Mouse (Mus musculus) large intestine, adult 2 months (tissue): ENCODE data around the gene Aurkb. TPM values are rescaled to one million over a fixed set of nuclear protein-coding genes. Genes with fewer than 3 reads are reported as not detected.
"Not testable (repeated sequence)": the region's sequence is repeated elsewhere in the genome, so short reads cannot be mapped to it uniquely, and the experiment has no call there.

Experiments
- DNase-seq: peaks from one replicate; pipeline ENCODE4 v3.0.0-alpha.2; 2012; ENCODE audit warnings: low read depth, low spot score
- WGBS: fragments of 180-500 bp; shearing (Covaris S2); methylation state at CpG from one replicate; pipeline ENCODE4 v1.1.7; 2018; 5-methylcytosine and 5-hydroxymethylcytosine counted together
- polyA plus RNA-seq: library from polyadenylated mRNA; depleted of rRNA; stranded (reverse); fragments of >200 nt; gene quantifications from 2 replicates; pipeline ENCODE4 v1.2.3, GENCODE M21; 2012

The Aurkb gene
- polyA plus RNA-seq, 1 experiment, result 47.0 TPM

GRCm38 (mm10) chr11:69076572-69076971 is 31.1 kb downstream of the Aurkb start:
- 81% methylated on average over 5 of the region's 5 CpGs for WGBS
- no peak for DNase-seq

DNA sequence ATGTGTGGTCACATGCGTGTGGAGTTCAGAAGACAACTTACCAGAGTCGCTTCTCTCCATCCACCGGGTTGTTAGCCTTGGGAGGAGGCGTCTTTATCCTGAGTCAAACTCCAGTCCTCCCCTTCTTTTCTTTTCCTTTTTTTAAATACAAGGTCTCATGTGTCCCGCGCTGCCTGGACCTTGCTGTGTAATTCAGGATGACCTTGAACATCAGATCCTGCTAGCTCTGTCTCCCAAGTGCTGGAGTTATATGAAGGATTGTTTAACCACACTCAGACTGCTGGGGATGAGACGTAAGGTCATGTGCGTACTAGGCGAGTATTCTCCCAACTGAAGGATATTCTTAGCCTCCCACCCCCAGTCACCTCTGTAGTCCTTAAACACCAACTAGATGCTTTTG is 31.9 kb downstream of the Aurkb start:
- DNase-seq, result no peak
- WGBS, result 75% methylated on average over 9 of the region's 9 CpGs

DNA sequence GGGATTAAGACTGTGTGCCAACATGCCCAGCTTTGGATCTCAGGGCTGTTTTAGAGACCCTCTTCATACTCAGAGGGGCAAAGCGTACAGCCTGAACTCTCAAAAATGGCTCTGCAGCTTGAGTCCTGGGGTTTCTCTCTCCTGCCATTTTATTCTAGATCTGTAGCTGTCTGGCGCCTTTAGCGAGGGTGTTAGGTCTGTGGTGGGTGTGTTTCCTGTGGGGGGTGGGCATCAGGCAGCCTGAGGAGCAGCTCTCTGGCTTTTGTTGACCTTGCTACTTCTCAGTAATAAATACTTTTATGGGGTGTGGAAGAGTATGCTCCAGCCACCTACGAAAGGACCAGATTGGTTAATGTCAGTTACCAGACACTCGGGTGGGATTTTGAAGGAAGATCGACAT is 32.6 kb downstream of the Aurkb start:
- DNase-seq, result no peak
- 63% methylated on average over 6 of the region's 6 CpGs for WGBS

DNA sequence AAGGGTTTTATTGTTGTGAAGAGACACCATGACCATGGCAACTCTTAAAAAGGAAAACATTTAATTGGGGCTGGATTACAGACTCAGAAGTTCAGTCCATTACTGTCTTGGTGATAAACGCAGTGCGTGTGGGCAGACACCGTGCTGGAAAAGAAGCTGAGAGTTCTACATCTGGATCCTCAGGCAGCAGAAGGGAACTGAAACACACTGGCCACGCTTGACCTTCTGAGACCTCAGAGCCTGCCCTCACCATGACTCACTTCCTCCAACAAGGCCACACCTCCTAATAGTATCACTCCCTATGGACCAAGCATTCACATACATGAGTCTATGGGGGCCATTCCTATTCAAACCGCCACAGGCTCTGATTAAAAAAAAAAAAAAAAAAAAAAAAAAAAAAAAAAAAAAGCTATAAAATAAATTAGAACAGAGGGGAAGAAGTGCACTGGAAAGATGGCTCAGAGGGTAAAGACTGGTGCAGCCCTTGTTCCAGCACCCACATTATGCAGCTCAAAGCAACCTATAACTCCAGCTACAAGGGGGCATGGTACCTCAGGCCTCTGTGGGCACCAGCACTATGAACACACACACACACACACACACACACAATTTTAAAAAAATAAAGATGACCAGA is 33.5 kb downstream of the Aurkb start:
- no peak for DNase-seq
- 54% methylated on average over 5 of the region's 5 CpGs for WGBS

GRCm38 (mm10) chr11:69080102-69080854 is 34.8 kb downstream of the Aurkb start:
- no peak for DNase-seq
- WGBS, result 47% methylated on average over 15 of the region's 15 CpGs

DNA sequence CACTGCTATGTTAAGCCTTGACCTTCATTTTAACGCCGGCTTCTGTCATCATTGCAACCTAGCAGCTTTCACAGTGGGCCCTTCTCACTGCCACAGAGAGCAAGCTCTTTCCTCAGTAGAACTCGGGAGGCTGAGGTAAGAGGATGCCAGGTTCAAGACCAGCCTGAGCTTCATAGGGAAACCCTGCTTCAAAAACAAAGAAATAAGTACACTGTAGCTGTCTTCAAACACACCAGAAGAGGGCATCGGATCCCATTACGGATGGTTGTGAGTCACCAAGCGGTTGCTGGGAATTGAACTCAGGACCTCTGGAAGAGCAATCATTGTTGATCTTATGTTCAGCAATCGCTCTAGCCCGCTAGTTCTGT is 35.4 kb downstream of the Aurkb start:
- WGBS, result 91% methylated on average over 8 of the region's 8 CpGs

DNA sequence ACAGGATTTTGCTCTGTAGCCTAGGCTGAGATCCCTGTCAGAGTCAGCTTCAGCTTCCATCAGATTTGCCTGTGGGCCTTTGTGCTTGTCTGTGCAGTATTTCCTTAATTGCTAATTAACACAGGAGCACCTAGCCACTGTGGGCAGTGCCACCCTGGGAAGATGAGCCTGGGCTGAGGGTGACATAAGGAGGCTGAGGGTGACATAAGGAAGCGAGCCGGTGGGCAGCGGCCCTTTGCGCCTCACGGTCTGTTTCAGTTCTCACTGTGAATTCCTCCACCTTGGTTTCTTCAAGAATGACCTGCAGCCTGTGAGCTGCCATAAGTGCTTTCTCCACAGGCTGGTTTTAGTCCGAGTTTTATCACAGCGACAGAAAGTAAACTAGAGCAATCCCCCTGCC is 36.2 kb downstream of the Aurkb start:
- WGBS, result 60% methylated on average over 7 of the region's 7 CpGs
- no peak for DNase-seq

More for the DNA sequence above, 35.4 kb downstream of the Aurkb start:
- DNase-seq, result no peak

DNA sequence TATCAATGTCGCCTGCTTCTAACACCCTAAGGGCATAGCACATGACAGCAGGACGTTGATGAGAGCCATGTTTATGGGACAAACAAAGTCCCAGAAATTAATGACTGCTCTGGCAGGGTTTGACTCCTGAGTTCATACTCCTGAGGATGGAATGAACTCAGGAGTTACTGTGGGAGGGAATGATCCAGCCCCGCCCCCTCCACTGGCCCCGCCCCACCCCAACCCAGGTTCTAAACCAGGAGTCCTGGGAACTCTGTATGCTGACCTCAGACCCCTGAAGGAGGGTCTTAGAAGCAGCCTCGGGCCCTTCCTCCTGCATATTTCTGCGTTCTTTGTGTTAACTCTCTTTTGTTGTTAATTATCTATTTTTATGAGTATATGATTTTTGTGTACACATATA is 40.2 kb downstream of the Aurkb start:
- 51% methylated on average over 6 of the region's 6 CpGs for WGBS
- no peak for DNase-seq

DNA sequence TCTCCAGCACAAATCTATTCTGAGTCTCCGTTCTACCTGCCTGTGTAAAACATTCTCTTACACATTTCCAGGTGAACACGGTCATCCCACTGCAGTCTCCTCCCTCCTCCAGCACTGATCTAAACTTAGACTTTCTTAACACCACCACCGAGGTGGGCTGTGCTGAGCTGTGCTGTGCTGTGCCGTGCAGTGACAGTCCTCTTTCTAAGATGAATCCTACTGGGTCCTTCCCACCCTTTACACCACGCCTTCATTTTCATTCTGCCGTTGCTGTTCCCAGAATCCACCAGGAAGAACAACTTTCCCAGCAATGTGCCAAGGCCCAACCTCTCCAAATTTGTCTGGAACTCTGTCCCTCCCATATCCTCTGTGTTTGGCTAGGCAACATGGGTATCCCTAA is 40.9 kb downstream of the Aurkb start:
- no peak for DNase-seq
- 37% methylated on average over 6 of the region's 6 CpGs for WGBS

DNA sequence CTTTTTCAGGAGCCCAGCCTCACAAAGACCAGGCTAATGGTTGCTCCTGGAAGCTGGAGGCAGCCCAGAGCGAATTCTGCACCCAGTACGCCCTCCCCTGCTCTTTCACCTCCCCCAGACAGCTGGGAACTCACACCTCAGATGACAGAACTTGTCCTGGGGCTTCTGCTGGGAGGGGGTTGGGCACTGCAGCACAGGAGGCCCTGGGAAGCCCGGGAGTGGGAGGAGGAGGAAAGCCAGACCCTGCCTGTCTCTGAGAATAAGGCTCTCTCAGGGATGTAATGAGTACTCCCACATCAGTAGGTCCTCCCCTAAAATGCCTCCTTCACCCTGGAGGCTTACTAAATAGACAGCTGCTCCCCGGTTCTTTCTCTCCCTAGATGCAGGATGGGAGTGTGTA is 41.6 kb downstream of the Aurkb start:
- WGBS, result 67% methylated on average over 4 of the region's 4 CpGs
- DNase-seq, result no peak

- no peak for DNase-seq
- 81% methylated on average over 2 of the region's 2 CpGs for WGBS
Measured at GRCm38 (mm10) chr11:69087597-69087996, 42.1 kb downstream of the Aurkb start.

GRCm38 (mm10) chr11:69088103-69088855 is 42.8 kb downstream of the Aurkb start, which contains the start of gene Vamp2:
TSS of gene Vamp2 (plus strand) at chr11:69088490.
- no peak for DNase-seq
- under 1% methylated on average over 55 of the region's 67 CpGs for WGBS

DNA sequence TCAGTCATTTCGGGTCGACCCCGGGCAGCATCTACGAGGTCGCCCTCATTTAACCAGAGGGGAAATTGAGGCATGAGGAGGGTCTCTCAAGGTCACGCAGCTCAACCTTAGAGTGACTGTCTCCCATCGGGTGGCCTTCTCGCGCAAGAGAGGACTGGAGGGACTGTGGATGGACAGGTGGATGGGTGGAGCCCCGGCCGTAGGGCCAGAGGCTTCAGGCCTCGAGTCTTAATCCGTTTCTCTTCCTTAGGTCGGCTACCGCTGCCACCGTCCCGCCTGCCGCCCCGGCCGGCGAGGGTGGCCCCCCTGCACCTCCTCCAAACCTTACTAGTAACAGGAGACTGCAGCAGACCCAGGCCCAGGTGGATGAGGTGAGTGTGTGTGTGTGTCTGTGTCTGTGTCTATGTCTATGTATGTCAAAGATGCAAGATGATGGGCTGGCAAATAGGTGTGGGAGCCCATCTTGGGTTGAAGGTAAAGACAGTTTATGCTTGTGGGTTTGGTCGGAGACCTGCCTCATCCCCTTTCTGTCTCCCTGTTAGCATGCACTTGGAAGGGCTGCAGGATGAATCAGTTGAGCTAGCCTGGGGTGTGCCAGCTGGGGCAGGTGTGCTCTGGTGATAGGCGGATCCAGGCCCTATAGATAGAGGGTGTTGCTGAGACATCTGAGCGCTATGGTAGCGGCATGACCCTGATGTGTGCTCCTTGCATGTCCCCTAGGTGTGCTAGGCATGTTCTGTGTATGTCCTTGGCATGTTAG is 43.6 kb downstream of the Aurkb start:
- DNase-seq, result no peak
- WGBS, result 5% methylated on average over 25 of the region's 25 CpGs

GRCm38 (mm10) chr11:69089616-69090290 is 44.3 kb downstream of the Aurkb start:
- no peak for DNase-seq
- WGBS, result 68% methylated on average over 12 of the region's 12 CpGs

DNA sequence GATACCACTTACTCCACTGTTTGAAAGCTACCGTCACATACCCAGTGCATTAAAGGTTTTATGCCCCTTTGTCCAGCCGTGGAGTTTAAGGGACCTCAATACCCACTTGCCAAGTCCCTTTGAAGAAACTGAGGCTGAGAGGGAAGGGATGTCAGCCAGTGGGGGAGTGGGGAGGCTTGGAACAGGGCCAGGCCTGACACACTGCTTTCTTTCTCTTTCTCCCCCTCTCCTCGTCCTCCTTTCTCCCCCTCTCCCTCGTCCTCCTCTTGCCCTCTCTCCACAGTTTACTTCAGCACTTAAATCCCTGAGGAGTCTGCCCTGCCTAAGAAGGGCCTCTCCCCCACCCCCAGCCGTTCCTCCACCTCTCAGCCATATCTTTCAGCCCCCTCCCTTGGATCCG is 44.9 kb downstream of the Aurkb start:
- 51% methylated on average over 6 of the region's 6 CpGs for WGBS
- no peak for DNase-seq

DNA sequence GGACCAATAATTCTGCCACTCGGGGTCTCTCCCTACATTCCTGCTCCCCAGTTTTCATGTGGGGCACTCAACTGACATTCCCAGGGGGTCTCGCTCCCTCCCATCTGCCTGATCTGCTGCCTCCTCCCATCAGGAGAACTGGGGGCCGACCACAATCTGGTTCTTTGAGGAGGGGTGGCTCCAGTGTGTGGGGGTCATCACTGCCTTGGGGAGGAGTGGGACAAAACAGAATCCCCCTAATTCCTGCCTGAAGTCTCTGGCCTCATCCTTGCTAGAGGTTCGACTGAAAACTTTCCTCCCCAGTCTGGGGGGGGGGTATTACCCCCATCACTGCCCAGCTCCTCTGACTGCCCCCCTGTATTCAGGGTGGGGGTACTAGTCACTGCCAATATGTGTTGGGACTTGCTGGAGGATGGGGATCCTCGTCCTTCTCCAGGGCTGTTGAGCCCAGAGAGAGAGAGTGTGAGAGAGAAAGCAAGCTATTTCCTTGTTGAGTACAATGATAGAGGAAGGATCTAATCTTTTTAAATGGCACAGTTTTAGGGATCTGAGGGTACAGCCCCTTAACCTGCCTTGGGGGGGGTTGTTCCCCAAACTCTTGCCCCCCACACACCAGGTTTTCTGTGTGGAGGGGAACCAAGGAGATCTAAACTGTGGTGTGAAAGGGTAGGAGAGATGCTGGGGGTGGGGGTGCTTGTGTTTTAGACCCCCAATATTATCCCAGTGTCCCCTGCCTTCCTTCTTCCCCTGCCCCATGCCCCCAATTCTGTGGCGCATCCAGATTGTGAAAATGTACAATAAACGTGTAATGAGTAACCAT is 46.3 kb downstream of the Aurkb start:
- 63% methylated on average over 7 of the region's 7 CpGs for WGBS
- DNase-seq, result no peak

DNA sequence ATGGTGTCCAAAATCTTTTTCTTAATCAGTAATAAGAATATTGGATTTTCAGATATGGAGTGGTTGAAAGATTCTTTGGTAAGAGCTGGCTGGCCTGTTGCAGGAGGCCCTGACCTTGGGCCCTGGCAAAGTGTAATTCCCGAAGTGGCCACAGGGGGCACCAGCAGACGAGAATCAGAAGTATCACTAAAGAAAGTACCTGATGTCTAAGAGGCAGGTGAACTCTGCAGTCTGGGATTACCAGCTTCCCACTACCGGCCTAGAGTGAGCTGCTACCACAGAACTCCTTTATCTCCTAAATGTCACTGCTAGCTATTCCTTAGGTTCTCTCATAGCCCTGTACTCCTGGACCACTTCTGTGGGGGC is 46.9 kb downstream of the Aurkb start:
- DNase-seq, result no peak
- 2% methylated on average over 3 of the region's 3 CpGs for WGBS

- DNase-seq, result no peak
- 53% methylated on average over 4 of the region's 4 CpGs for WGBS
Measured at GRCm38 (mm10) chr11:69092871-69093270, 47.4 kb downstream of the Aurkb start.

DNA sequence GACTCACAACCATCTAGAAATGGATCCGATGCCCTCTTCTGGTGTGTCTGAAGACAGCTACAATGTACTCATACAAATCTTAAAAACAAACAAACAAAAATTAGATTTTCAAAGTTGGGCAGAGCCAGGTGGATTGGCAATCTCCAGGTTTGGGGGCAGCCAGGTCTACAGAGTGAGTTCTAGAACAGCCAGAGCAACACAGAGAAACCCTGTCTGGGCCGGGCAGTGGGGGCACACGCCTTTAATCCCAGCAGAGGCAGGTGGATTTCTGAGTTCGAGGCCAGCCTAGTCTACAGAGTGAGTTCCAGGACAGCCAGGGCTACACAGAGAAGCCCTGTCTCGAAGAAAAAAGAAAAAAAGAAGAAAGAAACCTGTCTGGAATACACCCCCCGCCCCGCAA is 48.4 kb downstream of the Aurkb start:
- not testable (repeated sequence) for DNase-seq
- 81% methylated on average over 7 of the region's 7 CpGs for WGBS
